Mouse (Mus musculus) thymus, postnatal 4 days (tissue): ENCODE data around the gene Hist1h1d.

Experiments
- DNase-seq: peaks from one replicate; pipeline ENCODE4 v3.0.0; 2021

Hist1h1d gene

GRCm38 (mm10) chr13:23552962-23553361, at the start of gene Hist1h1d:
Hist1h1d (plus strand) TSS chr13:23553262.
- no peak for DNase-seq

GRCm38 (mm10) chr13:23503797-23504196, 49.3 kb upstream of the Hist1h1d start:
- peak; percentile 76 for DNase-seq

GRCm38 (mm10) chr13:23505662-23506345, 47.3 kb upstream of the Hist1h1d start:
- DNase-seq = peak; percentile 43

GRCm38 (mm10) chr13:23506351-23506750, 46.7 kb upstream of the Hist1h1d start:
- peak; percentile 79 for DNase-seq

GRCm38 (mm10) chr13:23506819-23507515, 46.1 kb upstream of the Hist1h1d start:
- no peak for DNase-seq

GRCm38 (mm10) chr13:23510127-23510526, 42.9 kb upstream of the Hist1h1d start:
- DNase-seq = no peak

GRCm38 (mm10) chr13:23513517-23513916, 39.5 kb upstream of the Hist1h1d start:
- no peak for DNase-seq

- no peak for DNase-seq
Observed at GRCm38 (mm10) chr13:23515281-23515680, 37.8 kb upstream of the Hist1h1d start.

GRCm38 (mm10) chr13:23515826-23516620, 37.0 kb upstream of the Hist1h1d start:
- no peak for DNase-seq

- peak; percentile 85 for DNase-seq
Observed at GRCm38 (mm10) chr13:23516822-23517602, 36.0 kb upstream of the Hist1h1d start.

GRCm38 (mm10) chr13:23517603-23518294, 35.3 kb upstream of the Hist1h1d start:
- DNase-seq = peak; percentile 93

GRCm38 (mm10) chr13:23518295-23518603, 34.8 kb upstream of the Hist1h1d start:
- DNase-seq = no peak

GRCm38 (mm10) chr13:23518885-23519284, 34.2 kb upstream of the Hist1h1d start:
- DNase-seq = peak; percentile 82

GRCm38 (mm10) chr13:23519416-23519815, 33.6 kb upstream of the Hist1h1d start:
- peak; percentile 79 for DNase-seq

- peak; percentile 93 for DNase-seq
Observed at GRCm38 (mm10) chr13:23521703-23522102, 31.4 kb upstream of the Hist1h1d start.

GRCm38 (mm10) chr13:23523976-23524375, 29.1 kb upstream of the Hist1h1d start:
- DNase-seq = no peak

GRCm38 (mm10) chr13:23524654-23525053, 28.4 kb upstream of the Hist1h1d start:
- DNase-seq = peak; percentile 89

- peak; percentile 42 for DNase-seq
Observed at GRCm38 (mm10) chr13:23525901-23526300, 27.2 kb upstream of the Hist1h1d start.

- peak; percentile 87 for DNase-seq
Observed at GRCm38 (mm10) chr13:23526312-23526711, 26.8 kb upstream of the Hist1h1d start.

GRCm38 (mm10) chr13:23529005-23529404, 24.1 kb upstream of the Hist1h1d start:
- no peak for DNase-seq

GRCm38 (mm10) chr13:23529480-23530165, 23.4 kb upstream of the Hist1h1d start:
- DNase-seq = no peak
